Comparison of ENCODE assay signal across 11 mouse cellular contexts in genomic region chr8:70408301-70408700, GRCm38 (mm10). TPM values are rescaled to one million over a fixed set of nuclear protein-coding genes. Genes with fewer than 3 reads are reported as not detected.
DNase-seq lines count a peak whose midpoint lies in the region; ATAC-seq lines count a peak whose summit lies in the region.
"Had no signal": no experiment of that assay in that cellular context is flagged by ENCODE, and none has a peak within 500 bp of the region (broad histone marks: within the 10 kb centered on the region; RNA-seq: fewer than 3 reads in every experiment).

No protein-coding gene starts in this region.

- H3K27me3 ChIP-seq in kidney, embryonic 14.5 days (ENCODE audit: control insufficient read depth, insufficient read depth, low read length): no peaks in the 10 kb centered on the region
- no peaks in the 10 kb centered on the region for H3K27me3 ChIP-seq in embryonic facial prominence, embryonic 12.5 days
- no peaks in the 10 kb centered on the region for H3K27me3 ChIP-seq in hindbrain, embryonic 12.5 days
- no peaks in the 10 kb centered on the region for H3K27me3 ChIP-seq in midbrain, embryonic 15.5 days (replicated peaks)
- H3K27me3 ChIP-seq: megakaryocyte, embryonic 14.5 days had no signal

- no peak for DNase-seq in kidney, adult 9 months
- DNase-seq in layer of hippocampus, adult 9-10 months (ENCODE audit: low spot score): no peak
- DNase-seq in right cerebral cortex, postnatal 25 days: no peak
- DNase-seq in left cerebral cortex, postnatal 25 days (ENCODE audit: low spot score in 2 of 2): no peak
- DNase-seq: heart, postnatal 10 days had no signal

- peaks cover 7% of the 10 kb centered on the region; the same call in 1 of the 2 replicates for H3K36me3 ChIP-seq in kidney, embryonic 14.5 days (ENCODE audit: control insufficient read depth, insufficient read depth, low read length)
- H3K36me3 ChIP-seq in embryonic facial prominence, embryonic 12.5 days: peaks cover 17% of the 10 kb centered on the region
- H3K36me3 ChIP-seq in hindbrain, embryonic 12.5 days: peaks cover 9% of the 10 kb centered on the region
- peaks cover 6% of the 10 kb centered on the region; the same call in 1 of the 2 replicates for H3K36me3 ChIP-seq in midbrain, embryonic 15.5 days (replicated peaks)

- intact Hi-C loops in left cerebral cortex, postnatal 25 days (cut with DNase I): no loop called here

- 51% methylated on average over 6 of the region's 6 CpGs for WGBS in kidney, embryonic 14.5 days
- WGBS in embryonic facial prominence, embryonic 12.5 days: 59% methylated on average over 6 of the region's 6 CpGs
- 40% methylated on average over 6 of the region's 6 CpGs for WGBS in hindbrain, embryonic 12.5 days
- 24% methylated on average over 6 of the region's 6 CpGs for WGBS in midbrain, embryonic 15.5 days

- peak overlapping the region; percentile 51; the same call in 1 of the 2 replicates for H3K27ac ChIP-seq in kidney, embryonic 14.5 days (ENCODE audit: low read depth, low read length)
- H3K27ac ChIP-seq in embryonic facial prominence, embryonic 12.5 days: peak overlapping the region; percentile 58; the same call in 1 of the 2 replicates
- peak overlapping the region; percentile 82 for H3K27ac ChIP-seq in hindbrain, embryonic 12.5 days
- peak overlapping the region; percentile 65 for H3K27ac ChIP-seq in midbrain, embryonic 15.5 days

- no peak overlapping the region for H3K4me3 ChIP-seq in kidney, embryonic 14.5 days (ENCODE audit: low read length)
- H3K4me3 ChIP-seq in embryonic facial prominence, embryonic 12.5 days: no peak overlapping the region
- no peak overlapping the region for H3K4me3 ChIP-seq in hindbrain, embryonic 12.5 days
- H3K4me3 ChIP-seq in midbrain, embryonic 15.5 days: no peak overlapping the region
- H3K4me3 ChIP-seq: megakaryocyte, embryonic 14.5 days had no signal

- no peaks in the 10 kb centered on the region for H3K9me3 ChIP-seq in kidney, embryonic 14.5 days (ENCODE audit: control insufficient read depth, low read length)
- H3K9me3 ChIP-seq in embryonic facial prominence, embryonic 12.5 days: no peaks in the 10 kb centered on the region
- H3K9me3 ChIP-seq in hindbrain, embryonic 12.5 days (replicated peaks): no peaks in the 10 kb centered on the region
- no peaks in the 10 kb centered on the region for H3K9me3 ChIP-seq in midbrain, embryonic 15.5 days

- H3K4me2 ChIP-seq in kidney, embryonic 14.5 days (replicated peaks; ENCODE audit: low read depth, low read length): no peak overlapping the region
- no peak overlapping the region for H3K4me2 ChIP-seq in embryonic facial prominence, embryonic 12.5 days (replicated peaks)
- no peak overlapping the region for H3K4me2 ChIP-seq in hindbrain, embryonic 12.5 days (replicated peaks)
- no peak overlapping the region for H3K4me2 ChIP-seq in midbrain, embryonic 15.5 days

- H3K9ac ChIP-seq in kidney, embryonic 14.5 days (ENCODE audit: low read depth, low read length): peak overlapping the region; percentile 18; the same call in 1 of the 2 replicates
- H3K9ac ChIP-seq in embryonic facial prominence, embryonic 12.5 days: peak overlapping the region; percentile 24; the same call in 1 of the 2 replicates
- H3K9ac ChIP-seq in hindbrain, embryonic 12.5 days: peak overlapping the region; percentile 13; the same call in 1 of the 2 replicates
- no peak overlapping the region for H3K9ac ChIP-seq in midbrain, embryonic 15.5 days

- ATAC-seq in kidney, embryonic 14.5 days (ENCODE audit: low FRiP score, low TSS enrichment): peak; percentile 34; the same call in 1 of the 2 replicates
- ATAC-seq in embryonic facial prominence, embryonic 12.5 days (ENCODE audit: insufficient number of reproducible peaks, insufficient read depth, low FRiP score, low TSS enrichment): peak; percentile 53; the same call in 1 of the 2 replicates
- peak; percentile 70 for ATAC-seq in hindbrain, embryonic 12.5 days (ENCODE audit: low FRiP score)
- peak; percentile 58 for ATAC-seq in midbrain, embryonic 15.5 days (replicated peaks)

- peaks cover 45% of the 10 kb centered on the region for H3K4me1 ChIP-seq in kidney, embryonic 14.5 days (ENCODE audit: control insufficient read depth, insufficient read depth, low read length)
- peaks cover 23% of the 10 kb centered on the region for H3K4me1 ChIP-seq in embryonic facial prominence, embryonic 12.5 days
- H3K4me1 ChIP-seq in hindbrain, embryonic 12.5 days: peaks cover 36% of the 10 kb centered on the region
- peaks cover 19% of the 10 kb centered on the region for H3K4me1 ChIP-seq in midbrain, embryonic 15.5 days

RNA-seq across cellular contexts. Expression of gene Crtc1, which starts 31.1 kb away (rescaled TPM):
- polyA plus RNA-seq in kidney, embryonic 14.5 days (2014; fragmentation: Nextera tagmentation; extraction: Ambion mirVana): 15.5 and 21.2 TPM in 2 replicates
- polyA plus RNA-seq in embryonic facial prominence, embryonic 12.5 days (2016; fragmentation: Nextera tagmentation; extraction: Ambion mirVana): 22.1 and 24.1 TPM in 2 replicates
- polyA plus RNA-seq in hindbrain, embryonic 12.5 days (2016; fragmentation: Nextera tagmentation; extraction: Ambion mirVana): 24.6 and 27.1 TPM in 2 replicates
- polyA plus RNA-seq in midbrain, embryonic 15.5 days (2015; fragmentation: Nextera tagmentation; extraction: Ambion mirVana): 57.2 and 58.7 TPM in 2 replicates
- 100 to 1,000 TPM; 120 to 139 TPM for total RNA-seq in left cerebral cortex, postnatal 25 days (2021)

RNA-seq across cellular contexts. Expression of gene Comp, which starts 34.9 kb away (rescaled TPM):
- 0.14 and 0.26 TPM in 2 replicates for polyA plus RNA-seq in kidney, embryonic 14.5 days (2014; fragmentation: Nextera tagmentation; extraction: Ambion mirVana)
- 0.61 and 1.4 TPM in 2 replicates for polyA plus RNA-seq in embryonic facial prominence, embryonic 12.5 days (2016; fragmentation: Nextera tagmentation; extraction: Ambion mirVana)
- polyA plus RNA-seq in hindbrain, embryonic 12.5 days (2016; fragmentation: Nextera tagmentation; extraction: Ambion mirVana): 1.2 and 3.0 TPM in 2 replicates
- 0.50 and 0.57 TPM in 2 replicates for polyA plus RNA-seq in midbrain, embryonic 15.5 days (2015; fragmentation: Nextera tagmentation; extraction: Ambion mirVana)
- total RNA-seq in left cerebral cortex, postnatal 25 days (2021): under 1 TPM; 0.23 to 0.48 TPM
- total RNA-seq: MEL had no signal

RNA-seq across cellular contexts. Expression of gene Upf1, which starts 55.2 kb away (rescaled TPM):
- 21.8 and 24.2 TPM in 2 replicates for polyA plus RNA-seq in kidney, embryonic 14.5 days (2014; fragmentation: Nextera tagmentation; extraction: Ambion mirVana)
- polyA plus RNA-seq in embryonic facial prominence, embryonic 12.5 days (2016; fragmentation: Nextera tagmentation; extraction: Ambion mirVana): 33.7 and 36.0 TPM in 2 replicates
- 34.2 and 34.3 TPM in 2 replicates for polyA plus RNA-seq in hindbrain, embryonic 12.5 days (2016; fragmentation: Nextera tagmentation; extraction: Ambion mirVana)
- 15.1 and 16.0 TPM in 2 replicates for polyA plus RNA-seq in midbrain, embryonic 15.5 days (2015; fragmentation: Nextera tagmentation; extraction: Ambion mirVana)
- total RNA-seq in left cerebral cortex, postnatal 25 days (2021): 10 to 100 TPM; 58.2 to 61.6 TPM
